8 mouse cellular contexts compared by ENCODE assay signal in the genomic region with DNA sequence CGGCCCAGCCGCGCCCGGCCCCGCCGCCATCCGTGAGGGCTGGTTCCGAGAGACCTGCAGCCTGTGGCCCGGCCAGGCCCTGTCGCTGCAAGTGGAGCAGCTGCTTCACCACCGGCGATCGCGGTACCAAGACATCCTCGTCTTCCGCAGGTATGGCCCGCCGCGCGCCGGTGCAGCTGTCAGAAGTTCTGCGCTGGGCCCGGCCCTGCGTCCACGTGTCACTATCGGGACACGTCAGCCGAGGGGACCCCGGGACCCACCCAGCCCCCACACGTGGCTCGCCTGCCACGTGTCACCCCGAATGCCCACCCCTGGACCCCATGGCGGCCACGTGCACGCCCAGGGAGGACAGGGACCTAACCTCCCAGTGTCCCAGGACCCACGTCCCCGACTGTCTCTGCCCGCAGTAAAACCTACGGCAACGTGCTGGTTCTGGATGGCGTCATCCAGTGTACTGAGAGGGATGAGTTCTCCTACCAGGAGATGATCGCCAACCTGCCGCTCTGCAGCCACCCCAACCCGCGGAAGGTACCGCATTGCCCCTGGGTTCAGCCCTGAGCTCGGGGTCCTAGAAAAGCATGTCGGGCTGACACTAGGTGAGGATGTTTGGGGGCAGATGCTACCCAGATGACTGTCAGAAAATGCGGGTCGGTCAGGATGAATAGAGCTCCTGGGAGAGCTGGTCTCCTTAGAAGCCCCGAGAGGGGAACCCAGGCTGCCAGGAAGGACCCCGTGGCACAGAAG. TPM values are rescaled to one million over a fixed set of nuclear protein-coding genes. Genes with fewer than 3 reads are reported as not detected.
DNase-seq lines count a peak whose midpoint lies in the region; ATAC-seq and TF ChIP-seq lines count a peak whose summit lies in the region.

No protein-coding gene starts in this region.

- peaks cover 8% of the 10 kb centered on the region; the same call in 1 of the 2 replicates for H3K4me1 ChIP-seq in kidney, adult 2 months (ENCODE audit: control insufficient read depth, insufficient read depth, low read length)
- H3K4me1 ChIP-seq in ES-Bruce4 (ENCODE audit: control insufficient read depth, insufficient read depth, low read length) = no peaks in the 10 kb centered on the region
- H3K4me1 ChIP-seq in hindbrain, embryonic 11.5 days (replicated peaks; ENCODE audit: control insufficient read depth, insufficient read depth, low read length) = peaks cover 4% of the 10 kb centered on the region; the same call in 1 of the 2 replicates
- 0 out of 2 replicates have a peak, but pooled peaks cover 4% of the 10 kb centered on the region for H3K4me1 ChIP-seq in stomach, postnatal 0 days (replicated peaks; ENCODE audit: control insufficient read depth, insufficient read depth)

- H3K9ac ChIP-seq in ES-Bruce4 (ENCODE audit: low read depth, poor library complexity, severe bottlenecking) = peak overlapping the region; percentile 85
- H3K9ac ChIP-seq in hindbrain, embryonic 11.5 days (ENCODE audit: low read depth, low read length) = peak overlapping the region; percentile 76
- peak overlapping the region; percentile 84 for H3K9ac ChIP-seq in stomach, postnatal 0 days (ENCODE audit: low read length)

- no peak for TF ChIP-seq POLR2A in kidney, adult 2 months (IDR thresholded peaks at IDR 0.05; ENCODE audit: low read depth, low read length)
- no peak for TF ChIP-seq POLR2A in ES-Bruce4 (IDR thresholded peaks at IDR 0.05; ENCODE audit: insufficient read depth, low read length)

- no peak for TF ChIP-seq EP300 in ES-Bruce4 (IDR thresholded peaks at IDR 0.05; ENCODE audit: insufficient read depth, low read depth, low read length)
- no peak for TF ChIP-seq EP300 in stomach, postnatal 0 days (optimal IDR thresholded peaks at IDR 0.05)

- peak overlapping the region; percentile 92 for H3K4me2 ChIP-seq in hindbrain, embryonic 11.5 days (replicated peaks; ENCODE audit: low read depth, low read length)
- H3K4me2 ChIP-seq in stomach, postnatal 0 days (replicated peaks; ENCODE audit: low read depth) = peak overlapping the region; percentile 97

- H3K27ac ChIP-seq in kidney, adult 2 months (ENCODE audit: insufficient read depth, low read depth, low read length) = no peak overlapping the region
- H3K27ac ChIP-seq in ES-Bruce4 (ENCODE audit: insufficient read depth, low read length) = no peak overlapping the region
- H3K27ac ChIP-seq in hindbrain, embryonic 11.5 days (ENCODE audit: low read depth, low read length) = no peak overlapping the region
- H3K27ac ChIP-seq in stomach, postnatal 0 days (replicated peaks) = peak overlapping the region; percentile 65; the same call in 1 of the 2 replicates

- H3K36me3 ChIP-seq in kidney, adult 2 months (ENCODE audit: control insufficient read depth, insufficient read depth, low read length) = no peaks in the 10 kb centered on the region
- H3K36me3 ChIP-seq in ES-Bruce4 (ENCODE audit: control insufficient read depth, insufficient read depth, low read length, poor library complexity, severe bottlenecking) = peaks cover 37% of the 10 kb centered on the region
- H3K36me3 ChIP-seq in hindbrain, embryonic 11.5 days (ENCODE audit: control insufficient read depth, insufficient read depth, low read length) = peaks cover 12% of the 10 kb centered on the region
- H3K36me3 ChIP-seq in stomach, postnatal 0 days (ENCODE audit: control insufficient read depth, insufficient read depth, low read length) = peaks cover 22% of the 10 kb centered on the region

- H3K4me3 ChIP-seq in kidney, adult 2 months (ENCODE audit: insufficient read depth, low read depth, low read length) = peak overlapping the region; percentile 81
- peak overlapping the region; percentile 93 for H3K4me3 ChIP-seq in ES-Bruce4 (ENCODE audit: low read depth, low read length)
- H3K4me3 ChIP-seq in hindbrain, embryonic 11.5 days (ENCODE audit: low read depth, low read length) = peak overlapping the region; percentile 96
- peak overlapping the region; percentile 88 for H3K4me3 ChIP-seq in stomach, postnatal 0 days (ENCODE audit: low read depth, low read length)

- no peaks in the 10 kb centered on the region for H3K9me3 ChIP-seq in ES-Bruce4 (replicated peaks; ENCODE audit: control insufficient read depth, insufficient read depth, low read length, poor library complexity, severe bottlenecking)
- no peaks in the 10 kb centered on the region for H3K9me3 ChIP-seq in hindbrain, embryonic 11.5 days (ENCODE audit: control insufficient read depth, low read length)
- H3K9me3 ChIP-seq in stomach, postnatal 0 days (ENCODE audit: control insufficient read depth, low read length) = no peaks in the 10 kb centered on the region

- DNase-seq in kidney, adult 2 months = no peak
- DNase-seq in kidney, postnatal 36 days = no peak
- DNase-seq in c-Kit-positive CD71-positive TER-119-positive erythroid progenitor cells, embryonic 14.5 days (ENCODE audit: low spot score) = peak; percentile 20
- DNase-seq in hindbrain, embryonic 11.5 days (ENCODE audit: low spot score) = peak; percentile 54
- DNase-seq in stomach, postnatal 0 days (ENCODE audit: low spot score) = no peak
- no peak for DNase-seq in testis, postnatal 14 days (ENCODE audit: low spot score)

- peak; percentile 72 for ATAC-seq in hindbrain, embryonic 11.5 days (ENCODE audit: low FRiP score)
- peak; percentile 5; the same call in 1 of the 2 replicates for ATAC-seq in megakaryocyte, adult 5-6 weeks (ENCODE audit: poor library complexity, severe bottlenecking)
- ATAC-seq in stomach, postnatal 0 days (ENCODE audit: low FRiP score, low TSS enrichment) = peak; percentile 17

- 1% methylated on average over 53 of the region's 53 CpGs for WGBS in kidney, adult 2 months
- WGBS in hindbrain, embryonic 11.5 days = under 1% methylated on average over 52 of the region's 53 CpGs
- under 1% methylated on average over 53 of the region's 53 CpGs for WGBS in stomach, postnatal 0 days

- TF ChIP-seq CTCF in kidney, adult 2 months (conservative IDR thresholded peaks at IDR 0.05; ENCODE audit: insufficient read depth, insufficient read length, low read depth, low read length) = no peak
- TF ChIP-seq CTCF in ES-Bruce4 (IDR thresholded peaks at IDR 0.05; ENCODE audit: low read depth, low read length) = no peak
- TF ChIP-seq CTCF in stomach, postnatal 0 days (IDR thresholded peaks at IDR 0.05; ENCODE audit: low read depth) = no peak

- H3K27me3 ChIP-seq in kidney, adult 2 months (replicated peaks; ENCODE audit: control insufficient read depth, insufficient read depth, low read length) = no peaks in the 10 kb centered on the region
- no peaks in the 10 kb centered on the region for H3K27me3 ChIP-seq in ES-Bruce4 (ENCODE audit: control insufficient read depth, insufficient read depth, low read length, poor library complexity, severe bottlenecking)
- H3K27me3 ChIP-seq in hindbrain, embryonic 11.5 days (ENCODE audit: control insufficient read depth, insufficient read depth, low read length) = no peaks in the 10 kb centered on the region
- H3K27me3 ChIP-seq in stomach, postnatal 0 days (ENCODE audit: control insufficient read depth, insufficient read depth, low read length) = no peaks in the 10 kb centered on the region

RNA-seq across cellular contexts. Expression of a gene that starts 0.5 kb away (rescaled TPM):
- polyA plus RNA-seq in kidney, adult 2 months (2012; rRNA removed) = 33.1 and 33.9 TPM in 2 replicates
- 131 and 143 TPM in 2 replicates for polyA plus RNA-seq in ES-Bruce4 (2011; ENCODE audit: insufficient read depth, insufficient read length, low read depth, missing spikeins)
- 156 and 160 TPM in 2 replicates for polyA plus RNA-seq in hindbrain, embryonic 11.5 days (2014; fragmentation: Nextera tagmentation; extraction: Ambion mirVana)
- 21.0 and 27.3 TPM in 2 replicates for total RNA-seq in megakaryocyte, adult 5-6 weeks (2015)
- total RNA-seq in megakaryocyte, adult 5-6 weeks (2017) = 4.7 and 8.5 TPM in 2 replicates
- 109 and 113 TPM in 2 replicates for polyA plus RNA-seq in stomach, postnatal 0 days (2015; fragmentation: Nextera tagmentation; extraction: Ambion mirVana)

RNA-seq across cellular contexts. Expression of a gene that starts 10.5 kb away (rescaled TPM):
- polyA plus RNA-seq in kidney, adult 2 months (2012; rRNA removed) = 1.7 and 2.7 TPM in 2 replicates
- polyA plus RNA-seq in ES-Bruce4 (2011; ENCODE audit: insufficient read depth, insufficient read length, low read depth, missing spikeins) = 2.6 TPM in 2 replicates
- polyA plus RNA-seq in hindbrain, embryonic 11.5 days (2014; fragmentation: Nextera tagmentation; extraction: Ambion mirVana) = 0.15 and 0.25 TPM in 2 replicates
- 0.21 TPM in 1 of 2 replicates, not detected in the other for total RNA-seq in megakaryocyte, adult 5-6 weeks (2015)
- total RNA-seq in megakaryocyte, adult 5-6 weeks (2017) = 0.77 TPM in 1 of 2 replicates, not detected in the other
- polyA plus RNA-seq in stomach, postnatal 0 days (2015; fragmentation: Nextera tagmentation; extraction: Ambion mirVana) = 0.46 and 0.79 TPM in 2 replicates

RNA-seq across cellular contexts. Expression of a gene that starts 33.6 kb away (rescaled TPM):
- 21.8 TPM in 2 replicates for polyA plus RNA-seq in kidney, adult 2 months (2012; rRNA removed)
- polyA plus RNA-seq in ES-Bruce4 (2011; ENCODE audit: insufficient read depth, insufficient read length, low read depth, missing spikeins) = 52.8 and 53.9 TPM in 2 replicates
- 93.9 and 106 TPM in 2 replicates for polyA plus RNA-seq in hindbrain, embryonic 11.5 days (2014; fragmentation: Nextera tagmentation; extraction: Ambion mirVana)
- total RNA-seq in megakaryocyte, adult 5-6 weeks (2015) = 47.0 and 48.7 TPM in 2 replicates
- total RNA-seq in megakaryocyte, adult 5-6 weeks (2017) = 42.4 and 42.8 TPM in 2 replicates
- 30.0 and 35.2 TPM in 2 replicates for polyA plus RNA-seq in stomach, postnatal 0 days (2015; fragmentation: Nextera tagmentation; extraction: Ambion mirVana)

RNA-seq across cellular contexts. Expression of a gene that starts 35.0 kb away (rescaled TPM):
- 67.3 and 93.3 TPM in 2 replicates for polyA plus RNA-seq in kidney, adult 2 months (2012; rRNA removed)
- polyA plus RNA-seq in ES-Bruce4 (2011; ENCODE audit: insufficient read depth, insufficient read length, low read depth, missing spikeins) = 742 and 797 TPM in 2 replicates
- polyA plus RNA-seq in hindbrain, embryonic 11.5 days (2014; fragmentation: Nextera tagmentation; extraction: Ambion mirVana) = 199 and 210 TPM in 2 replicates
- total RNA-seq in megakaryocyte, adult 5-6 weeks (2015) = 193 and 196 TPM in 2 replicates
- 339 and 406 TPM in 2 replicates for total RNA-seq in megakaryocyte, adult 5-6 weeks (2017)
- polyA plus RNA-seq in stomach, postnatal 0 days (2015; fragmentation: Nextera tagmentation; extraction: Ambion mirVana) = 99.8 and 106 TPM in 2 replicates

RNA-seq across cellular contexts. Expression of a gene that starts 51.3 kb away (rescaled TPM):
- 0.17 TPM in 1 of 2 replicates, not detected in the other for polyA plus RNA-seq in kidney, adult 2 months (2012; rRNA removed)
- polyA plus RNA-seq in ES-Bruce4 (2011; ENCODE audit: insufficient read depth, insufficient read length, low read depth, missing spikeins) = 0.49 TPM in 1 of 2 replicates, not detected in the other
- polyA plus RNA-seq in hindbrain, embryonic 11.5 days (2014; fragmentation: Nextera tagmentation; extraction: Ambion mirVana) = not detected in 2 replicates
- 0.23 and 0.29 TPM in 2 replicates for total RNA-seq in megakaryocyte, adult 5-6 weeks (2015)
- total RNA-seq in megakaryocyte, adult 5-6 weeks (2017) = not detected in 2 replicates
- polyA plus RNA-seq in stomach, postnatal 0 days (2015; fragmentation: Nextera tagmentation; extraction: Ambion mirVana) = 0.10 and 0.16 TPM in 2 replicates

Comparison
In these comparisons a context has a peak if more than half of its experiments do, and no peak if none do; other contexts are left out.
1. DNase-seq: peak in c-Kit-positive CD71-positive TER-119-positive erythroid progenitor cells, embryonic 14.5 days (single experiment) and hindbrain, embryonic 11.5 days (single experiment); none in kidney, adult 2 months (single experiment), kidney, postnatal 36 days (0 of 2), stomach, postnatal 0 days (single experiment) and testis, postnatal 14 days (single experiment).
2. ATAC-seq: peak in every context shown above with its lines; median percentile 72 in hindbrain, embryonic 11.5 days; 17 in stomach, postnatal 0 days; 5 in megakaryocyte, adult 5-6 weeks.
3. Peak in every context shown above with its lines, with median percentiles within 50 percentile points of each other: H3K4me3 ChIP-seq and H3K9ac ChIP-seq.